Mouse (Mus musculus) CH12.LX (cell line): ENCODE data around the gene Ubl4b.

ENCODE experiments used
- CTCF ChIP-seq, 2 experiments: IDR thresholded peaks in 1 of 2; conservative IDR thresholded peaks in 1 of 2; 2 replicates each; pipeline ENCODE4 v1.5.1; 2011 to 2012; ENCODE audit warnings: low read depth in 2 of 2, low read length in 2 of 2, improper control_type of control experiment in 1 of 2, inconsistent platforms in 1 of 2, mild to moderate bottlenecking in 1 of 2, moderate library complexity in 1 of 2
- HCFC1 ChIP-seq: IDR thresholded peaks from 2 replicates; pipeline ENCODE4 v1.6.1; 2012; ENCODE audit warnings: low read depth, mild to moderate bottlenecking, inconsistent platforms, low read length, improper control_type of control experiment
- POLR2A ChIP-seq: IDR thresholded peaks from 2 replicates; pipeline ENCODE4 v1.6.1; 2011; ENCODE audit warnings: low read depth, mild to moderate bottlenecking, improper control_type of control experiment, low read length
- RAD21 ChIP-seq: IDR thresholded peaks from 2 replicates; pipeline ENCODE4 v1.6.1; 2011; ENCODE audit warnings: low read depth, mild to moderate bottlenecking, low read length, improper control_type of control experiment, moderate library complexity
- ZNF384 ChIP-seq: IDR thresholded peaks from 2 replicates; pipeline ENCODE4 v1.6.1; 2012; ENCODE audit warnings: low read depth, low read length, improper control_type of control experiment, inconsistent platforms

DNA sequence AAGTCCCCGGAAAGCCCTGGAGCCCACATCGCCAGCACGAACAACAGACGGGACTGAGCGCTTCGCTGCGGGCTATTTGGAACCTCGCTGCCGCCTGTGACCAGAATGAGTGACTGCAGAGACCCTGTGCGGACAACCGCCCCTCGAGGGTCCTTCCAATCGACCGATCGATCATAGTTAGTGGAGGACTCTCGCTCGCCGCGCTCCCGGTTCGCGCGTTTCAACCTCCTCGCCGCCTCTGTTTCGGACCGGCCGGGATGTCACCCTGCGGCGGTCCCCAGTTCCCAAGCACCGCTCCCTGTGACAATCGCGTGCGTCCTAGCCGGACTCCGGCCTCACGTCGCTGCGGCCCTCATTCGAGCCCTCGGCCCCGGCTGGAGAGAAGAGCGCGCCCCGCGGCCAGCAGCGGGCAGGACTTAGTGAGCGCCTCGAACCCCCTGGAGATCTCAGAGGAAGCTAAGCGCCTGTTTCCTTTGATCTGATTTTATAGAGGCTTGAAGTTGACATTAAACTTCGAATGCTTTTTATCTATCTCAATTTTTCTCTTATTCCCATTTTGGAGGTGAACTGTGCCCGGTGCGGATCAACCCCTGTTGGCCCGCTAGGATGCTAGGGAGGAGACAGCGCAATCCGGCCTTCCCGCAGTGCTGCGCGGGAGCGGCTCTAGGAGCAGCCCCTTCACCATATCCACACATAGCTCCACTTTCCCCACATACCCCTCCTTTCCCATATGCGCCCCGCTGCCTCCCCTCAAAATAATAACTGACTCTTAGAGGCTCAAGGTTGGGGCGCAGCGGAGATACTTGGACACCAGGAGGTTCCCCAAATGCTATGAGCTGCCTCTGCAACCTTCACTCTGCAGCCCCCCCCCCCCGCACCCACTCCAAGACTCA is 28.2 kb upstream of the Ubl4b start:
- TF ChIP-seq ZNF384: no peak
- TF ChIP-seq RAD21: no peak
- TF ChIP-seq CTCF (conservative IDR thresholded peaks at IDR 0.05 in 1 of 2, IDR thresholded peaks at IDR 0.05 in 1 of 2; ENCODE audit: low read depth in 2 of 2, low read length in 2 of 2): no peak
- no peak for TF ChIP-seq HCFC1
- no peak for TF ChIP-seq POLR2A
